8 mouse cellular contexts compared by ENCODE assay signal in the genomic region with DNA sequence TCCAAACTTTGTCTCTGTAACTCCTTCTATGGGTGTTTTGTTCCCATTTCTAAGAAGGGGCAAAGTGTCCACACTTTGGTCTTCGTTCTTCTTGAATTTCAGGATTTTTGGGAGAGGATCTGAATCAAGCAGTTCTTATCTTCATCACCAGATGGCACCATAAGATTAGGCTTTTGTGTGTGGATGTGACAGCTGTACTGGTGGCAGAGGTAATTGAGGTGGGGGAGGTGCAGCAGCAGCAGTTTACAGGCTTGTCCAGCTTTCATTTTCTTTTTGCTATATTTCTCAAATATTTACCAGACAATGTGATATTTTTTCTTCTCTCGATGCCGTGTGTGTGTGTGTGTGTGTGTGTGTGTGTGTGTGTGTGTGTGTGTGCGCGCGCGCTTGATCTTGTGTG.
DNase-seq lines count a peak whose midpoint lies in the region; ATAC-seq and TF ChIP-seq lines count a peak whose summit lies in the region.
"Not testable (repeated sequence)": the region's sequence is repeated elsewhere in the genome, so short reads cannot be mapped to it uniquely, and the experiment has no call there.

No protein-coding gene starts in this region.

- not testable (repeated sequence) for H3K4me1 ChIP-seq in embryonic facial prominence, embryonic 14.5 days (ENCODE audit: control insufficient read depth, insufficient read depth, low read length); hindbrain, embryonic 14.5 days (replicated peaks; ENCODE audit: control insufficient read depth, insufficient read depth, low read length); lung, embryonic 16.5 days (replicated peaks; ENCODE audit: control insufficient read depth, insufficient read depth, low read length); neural tube, embryonic 15.5 days

- WGBS in embryonic facial prominence, embryonic 14.5 days: 75% methylated on average over 7 of the region's 7 CpGs
- WGBS in hindbrain, embryonic 14.5 days: 80% methylated on average over 7 of the region's 7 CpGs
- WGBS in lung, embryonic 16.5 days: 69% methylated on average over 7 of the region's 7 CpGs
- WGBS in neural tube, embryonic 15.5 days: 78% methylated on average over 7 of the region's 7 CpGs

- not testable (repeated sequence) for H3K4me3 ChIP-seq in embryonic facial prominence, embryonic 14.5 days (ENCODE audit: low read depth, low read length); hindbrain, embryonic 14.5 days (replicated peaks; ENCODE audit: low read length); left cerebral cortex, adult 2 months; lung, embryonic 16.5 days (ENCODE audit: low read length); neural tube, embryonic 15.5 days (replicated peaks)

- not testable (repeated sequence) for H3K27ac ChIP-seq in embryonic facial prominence, embryonic 14.5 days (replicated peaks; ENCODE audit: low read depth, low read length); hindbrain, embryonic 14.5 days; left cerebral cortex, adult 2 months; lung, embryonic 16.5 days (ENCODE audit: low read length); neural tube, embryonic 15.5 days (replicated peaks)

- DNase-seq in 3T3-L1 (ENCODE audit: low read depth, low spot score): peak; percentile 76
- peak; percentile 17 for DNase-seq in adrenal gland, postnatal 14 days
- peak; percentile 85 for DNase-seq in embryonic facial prominence, embryonic 14.5 days (ENCODE audit: low spot score)
- DNase-seq in hindbrain, embryonic 14.5 days (ENCODE audit: low spot score): peak; percentile 88
- DNase-seq in kidney, postnatal 10 days: peak; percentile 41
- peak in 1 of 2 experiments; percentile 16 for DNase-seq in left cerebral cortex, adult 2 months (ENCODE audit: extremely low spot score in 1 of 2, low spot score in 2 of 2)

- ATAC-seq in embryonic facial prominence, embryonic 14.5 days (ENCODE audit: low read depth): peak; percentile 67; the same call in 1 of the 2 replicates
- peak; percentile 84 for ATAC-seq in hindbrain, embryonic 14.5 days (ENCODE audit: low FRiP score)
- peak; percentile 68; the same call in 1 of the 2 replicates for ATAC-seq in lung, embryonic 16.5 days (ENCODE audit: low read depth)
- ATAC-seq in neural tube, embryonic 15.5 days (ENCODE audit: low FRiP score): peak; percentile 85

- not testable (repeated sequence) for H3K4me2 ChIP-seq in embryonic facial prominence, embryonic 14.5 days (ENCODE audit: low read depth, low read length); hindbrain, embryonic 14.5 days (replicated peaks); lung, embryonic 16.5 days (ENCODE audit: low read depth, low read length); neural tube, embryonic 15.5 days

- not testable (repeated sequence) for H3K27me3 ChIP-seq in embryonic facial prominence, embryonic 14.5 days (replicated peaks; ENCODE audit: control insufficient read depth, insufficient read depth, low read length); hindbrain, embryonic 14.5 days (ENCODE audit: control insufficient read depth, insufficient read depth, low read length); lung, embryonic 16.5 days (ENCODE audit: control insufficient read depth, insufficient read depth, low read depth, low read length); neural tube, embryonic 15.5 days (replicated peaks)

- intact Hi-C loops in left cerebral cortex, adult 2 months (cut with DNase I): loop anchor here (10.0 kb wide), 1 partner anchor 416 kb away; no protein-coding TSS in a partner anchor

- H3K9me3 ChIP-seq in embryonic facial prominence, embryonic 14.5 days (ENCODE audit: control insufficient read depth, low read length); hindbrain, embryonic 14.5 days (ENCODE audit: control insufficient read depth, low read length); lung, embryonic 16.5 days (ENCODE audit: control insufficient read depth, low read length); neural tube, embryonic 15.5 days (replicated peaks): not testable (repeated sequence)

- H3K36me3 ChIP-seq in embryonic facial prominence, embryonic 14.5 days (ENCODE audit: control insufficient read depth, insufficient read depth, low read length); hindbrain, embryonic 14.5 days (replicated peaks; ENCODE audit: control insufficient read depth, insufficient read depth); lung, embryonic 16.5 days (ENCODE audit: control insufficient read depth, insufficient read depth, low read length); neural tube, embryonic 15.5 days: not testable (repeated sequence)

- H3K9ac ChIP-seq in embryonic facial prominence, embryonic 14.5 days (ENCODE audit: low read depth, low read length); hindbrain, embryonic 14.5 days; lung, embryonic 16.5 days (ENCODE audit: low read length); neural tube, embryonic 15.5 days (replicated peaks): not testable (repeated sequence)

- peak; percentile 63 for TF ChIP-seq CTCF in left cerebral cortex, adult 2 months (IDR thresholded peaks at IDR 0.05)
